Mouse (Mus musculus): ENCODE measurements around the gene Dync1li1. TPM values are rescaled to one million over a fixed set of nuclear protein-coding genes. Genes with fewer than 3 reads are reported as not detected.

The Dync1li1 gene
- polyA plus RNA-seq, 1 experiment from 2014 or later = 78.2 TPM

GRCm38 (mm10) chr9:114767507-114767906 is 78.9 kb downstream of the Dync1li1 start:
- peak; percentile 50 for DNase-seq (ENCODE audit: low spot score)
- H3K9me3 ChIP-seq (replicated peaks) = no peaks in the 10 kb centered on the region
- no peaks in the 10 kb centered on the region for H3K27me3 ChIP-seq (ENCODE audit: low read depth, poor library complexity, severe bottlenecking)
- no peak overlapping the region for H3K4me3 ChIP-seq
- H3K27ac ChIP-seq = peak overlapping the region; percentile 86
- H3K36me3 ChIP-seq = peaks cover 50% of the 10 kb centered on the region
- WGBS = 65% methylated on average over 2 of the region's 2 CpGs
- peaks cover 24% of the 10 kb centered on the region for H3K4me1 ChIP-seq

- H3K27me3 ChIP-seq (ENCODE audit: low read depth, poor library complexity, severe bottlenecking) = no peaks in the 10 kb centered on the region
- peaks cover 49% of the 10 kb centered on the region for H3K36me3 ChIP-seq
- peaks cover 24% of the 10 kb centered on the region for H3K4me1 ChIP-seq
- H3K9me3 ChIP-seq (replicated peaks) = no peaks in the 10 kb centered on the region
- 56% methylated on average over 10 of the region's 10 CpGs for WGBS
- no peak overlapping the region for H3K4me3 ChIP-seq
- peak; percentile 54 for DNase-seq (ENCODE audit: low spot score)
- H3K27ac ChIP-seq = peak overlapping the region; percentile 86
Measured at GRCm38 (mm10) chr9:114768066-114768465, 79.5 kb downstream of the Dync1li1 start.

GRCm38 (mm10) chr9:114770224-114770623 is 81.6 kb downstream of the Dync1li1 start:
- no peak for DNase-seq (ENCODE audit: low spot score)
- no peak overlapping the region for H3K4me3 ChIP-seq

DNA sequence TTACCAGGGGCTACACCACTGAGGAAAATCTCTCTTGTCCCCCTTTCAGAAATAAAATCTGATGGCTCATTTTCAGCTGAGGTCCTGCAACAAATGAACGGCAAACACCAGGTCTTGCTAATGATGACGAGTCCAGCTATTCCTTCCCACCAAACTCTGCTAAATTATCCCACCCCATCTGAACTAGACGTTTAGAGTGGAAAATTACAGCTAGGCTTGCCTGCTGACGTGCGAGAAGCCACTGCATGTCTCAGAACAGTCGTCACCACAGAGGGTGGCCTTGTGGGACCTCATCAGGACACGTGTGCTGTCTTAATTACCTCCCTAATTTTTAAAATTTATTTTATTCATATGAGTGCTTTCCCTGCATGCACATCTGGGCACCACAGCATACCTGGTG is 83.0 kb downstream of the Dync1li1 start:
- Histone ChIP-seq H3K4me3 (no peak overlapping the region), H3K27me3 (ENCODE audit: low read depth, poor library complexity, severe bottlenecking) (no peaks in the 10 kb centered on the region), H3K27ac (no peak overlapping the region), H3K36me3 (peaks cover 43% of the 10 kb centered on the region), H3K4me1 (peaks cover 36% of the 10 kb centered on the region), H3K9me3 (replicated peaks) (no peaks in the 10 kb centered on the region)
- DNase-seq (ENCODE audit: low spot score) = no peak
- 87% methylated on average over 7 of the region's 7 CpGs for WGBS

More at GRCm38 (mm10) chr9:114770224-114770623, 81.6 kb downstream of the Dync1li1 start:
- WGBS = 90% methylated on average over 4 of the region's 4 CpGs
- H3K27me3 ChIP-seq (ENCODE audit: low read depth, poor library complexity, severe bottlenecking) = no peaks in the 10 kb centered on the region
- H3K4me1 ChIP-seq = peaks cover 27% of the 10 kb centered on the region
- H3K36me3 ChIP-seq = peaks cover 54% of the 10 kb centered on the region
- no peaks in the 10 kb centered on the region for H3K9me3 ChIP-seq (replicated peaks)
- no peak overlapping the region for H3K27ac ChIP-seq

Other genes with a start within 250 kb of the Dync1li1 start
- 0.06 TPM in 1 of 2 replicates, not detected in the other for gene Ccr4, start 183.9 kb upstream of the Dync1li1 start, polyA plus RNA-seq (2016; fragmentation: Nextera tagmentation; extraction: Ambion mirVana)
- 1.5 and 1.6 TPM in 2 replicates for gene C130032M10Rik, start 173.1 kb upstream of the Dync1li1 start, polyA plus RNA-seq (2016; fragmentation: Nextera tagmentation; extraction: Ambion mirVana)
- gene Trim71, start 124.4 kb upstream of the Dync1li1 start, polyA plus RNA-seq (2016; fragmentation: Nextera tagmentation; extraction: Ambion mirVana) = 6.2 and 11.5 TPM in 2 replicates
- gene Cnot10, start 48.6 kb upstream of the Dync1li1 start, polyA plus RNA-seq (2016; fragmentation: Nextera tagmentation; extraction: Ambion mirVana) = 71.0 and 82.1 TPM in 2 replicates
- gene Cmtm6, start 42.3 kb downstream of the Dync1li1 start, polyA plus RNA-seq (2016; fragmentation: Nextera tagmentation; extraction: Ambion mirVana) = 28.9 and 29.4 TPM in 2 replicates
- 83.6 and 100 TPM in 2 replicates for gene Cmtm7, start 93.1 kb downstream of the Dync1li1 start, polyA plus RNA-seq (2016; fragmentation: Nextera tagmentation; extraction: Ambion mirVana)
- 13.9 and 14.4 TPM in 2 replicates for gene Cmtm8, start 155.4 kb downstream of the Dync1li1 start, polyA plus RNA-seq (2016; fragmentation: Nextera tagmentation; extraction: Ambion mirVana)
- gene Gpd1l, start 245.2 kb downstream of the Dync1li1 start, polyA plus RNA-seq (2016; fragmentation: Nextera tagmentation; extraction: Ambion mirVana) = 10.6 and 12.6 TPM in 2 replicates